Mouse (Mus musculus) spleen, adult 2 months (tissue): ENCODE measurements around the gene Gm5148. TPM values are rescaled to one million over a fixed set of nuclear protein-coding genes. Genes with fewer than 3 reads are reported as not detected.
A peak's percentile ranks its signal among the peaks of the same experiment; 100 is the strongest.

Source experiments
- DNase-seq, 2 experiments: peaks; one replicate each; pipeline versions ENCODE4 v3.0.0 to v3.0.0-alpha.2; 2012 to 2021; ENCODE audit warnings: low spot score in 2 of 2, low read depth in 1 of 2
- H3K27ac ChIP-seq: fragments of 200-500 bp; 2 replicates; pipeline ENCODE4 v1.5.1; 2012; ENCODE audit warnings: low read length, inconsistent platforms; ENCODE audit not compliant: insufficient read depth
- H3K27me3 ChIP-seq: fragments of 200-500 bp; 2 replicates; pipeline ENCODE4 v1.6.1; 2012; ENCODE audit warnings: mild to moderate bottlenecking, moderate library complexity, low read length, inconsistent platforms; ENCODE audit not compliant: control insufficient read depth, insufficient read depth
- H3K36me3 ChIP-seq: fragments of 200-500 bp; 2 replicates; pipeline ENCODE4 v1.6.1; 2012; ENCODE audit warnings: mild to moderate bottlenecking, low read length, inconsistent platforms; ENCODE audit not compliant: control insufficient read depth, insufficient read depth
- H3K4me1 ChIP-seq: fragments of 200-500 bp; 2 replicates; pipeline ENCODE4 v1.6.1; 2011; ENCODE audit warnings: inconsistent platforms; ENCODE audit not compliant: control insufficient read depth, insufficient read depth, insufficient read length
- H3K4me3 ChIP-seq: fragments of 200-500 bp; 2 replicates; pipeline ENCODE4 v1.5.1; 2011; ENCODE audit warnings: mild to moderate bottlenecking, inconsistent platforms; ENCODE audit not compliant: insufficient read depth, insufficient read length; ENCODE audit errors: extremely low read depth
- CTCF ChIP-seq: fragments of 200-500 bp; IDR thresholded peaks from 2 replicates; pipeline ENCODE4 v1.5.1; 2011; ENCODE audit warnings: mild to moderate bottlenecking, inconsistent platforms; ENCODE audit not compliant: insufficient read depth, insufficient read length, insufficient replicate concordance; ENCODE audit errors: extremely low read depth
- POLR2A ChIP-seq: fragments of 200-500 bp; IDR thresholded peaks from 2 replicates; pipeline ENCODE4 v1.6.1; 2011; ENCODE audit warnings: low read depth, low read length, inconsistent platforms
- WGBS: fragments of 180-500 bp; shearing (Covaris S2); methylation state at CpG from one replicate; pipeline ENCODE4 v1.1.7; 2018; 5-methylcytosine and 5-hydroxymethylcytosine counted together
- polyA plus RNA-seq: library from polyadenylated mRNA; depleted of rRNA; stranded (reverse); fragments of >200 nt; gene quantifications from 2 replicates; pipeline ENCODE4 v1.2.3, GENCODE M21; 2012

The Gm5148 gene
- polyA plus RNA-seq, 1 experiment = 0.62 TPM

GRCm38 (mm10) chr3:37762303-37762702 is 38.0 kb upstream of the Gm5148 start:
- H3K4me1 ChIP-seq = peaks cover 16% of the 10 kb centered on the region; the same call in 1 of the 2 replicates
- DNase-seq = no peak
- 51% methylated on average over 3 of the region's 3 CpGs for WGBS
- no peaks in the 10 kb centered on the region for H3K36me3 ChIP-seq
- no peak overlapping the region for H3K27ac ChIP-seq
- TF ChIP-seq POLR2A = no peak
- no peak for TF ChIP-seq CTCF
- H3K4me3 ChIP-seq = no peak overlapping the region
- no peaks in the 10 kb centered on the region for H3K27me3 ChIP-seq

- Histone ChIP-seq H3K27ac (no peak overlapping the region), H3K4me3 (no peak overlapping the region), H3K36me3 (no peaks in the 10 kb centered on the region), H3K27me3 (no peaks in the 10 kb centered on the region), H3K4me1 (peaks cover 16% of the 10 kb centered on the region; the same call in 1 of the 2 replicates)
- TF ChIP-seq CTCF (no peak), POLR2A (no peak)
- 91% methylated on average over 5 of the region's 5 CpGs for WGBS
- DNase-seq = no peak
Observed at GRCm38 (mm10) chr3:37761741-37762140, 37.5 kb upstream of the Gm5148 start.

GRCm38 (mm10) chr3:37760866-37761265 is 36.6 kb upstream of the Gm5148 start:
- H3K4me1 ChIP-seq = peaks cover 16% of the 10 kb centered on the region; the same call in 1 of the 2 replicates
- H3K27ac ChIP-seq = no peak overlapping the region

GRCm38 (mm10) chr3:37758611-37759322 is 34.5 kb upstream of the Gm5148 start:
- Histone ChIP-seq H3K27me3 (no peaks in the 10 kb centered on the region), H3K4me3 (no peak overlapping the region), H3K36me3 (no peaks in the 10 kb centered on the region), H3K27ac (peak overlapping the region; percentile 1; the same call in 1 of the 2 replicates), H3K4me1 (peaks cover 16% of the 10 kb centered on the region; the same call in 1 of the 2 replicates)
- WGBS = 47% methylated on average over 9 of the region's 9 CpGs
- TF ChIP-seq CTCF (no peak), POLR2A (no peak)
- DNase-seq = no peak

More at GRCm38 (mm10) chr3:37760866-37761265, 36.6 kb upstream of the Gm5148 start:
- WGBS = 15% methylated on average over 6 of the region's 6 CpGs
- no peak for TF ChIP-seq CTCF
- no peak for TF ChIP-seq POLR2A
- Histone ChIP-seq H3K27me3 (no peaks in the 10 kb centered on the region), H3K4me3 (no peak overlapping the region), H3K36me3 (no peaks in the 10 kb centered on the region)
- peak in 1 of 2 experiments; percentile 13 for DNase-seq

GRCm38 (mm10) chr3:37758124-37758523 is 33.8 kb upstream of the Gm5148 start:
- H3K4me1 ChIP-seq = peaks cover 16% of the 10 kb centered on the region; the same call in 1 of the 2 replicates
- no peaks in the 10 kb centered on the region for H3K36me3 ChIP-seq
- no peak overlapping the region for H3K4me3 ChIP-seq
- no peaks in the 10 kb centered on the region for H3K27me3 ChIP-seq
- TF ChIP-seq CTCF (no peak), POLR2A (no peak)
- WGBS = 11% methylated on average over 12 of the region's 12 CpGs
- H3K27ac ChIP-seq = peak overlapping the region; percentile 66; the same call in 1 of the 2 replicates
- peak in 1 of 2 experiments; percentile 67 for DNase-seq

GRCm38 (mm10) chr3:37757613-37758012 is 33.3 kb upstream of the Gm5148 start:
- WGBS = 46% methylated on average over 4 of the region's 4 CpGs
- no peak overlapping the region for H3K27ac ChIP-seq
- TF ChIP-seq POLR2A = no peak
- TF ChIP-seq CTCF = no peak
- H3K4me1 ChIP-seq = peaks cover 16% of the 10 kb centered on the region; the same call in 1 of the 2 replicates
- H3K27me3 ChIP-seq = no peaks in the 10 kb centered on the region
- no peak overlapping the region for H3K4me3 ChIP-seq
- DNase-seq = no peak
- H3K36me3 ChIP-seq = no peaks in the 10 kb centered on the region

GRCm38 (mm10) chr3:37756005-37756404 is 31.7 kb upstream of the Gm5148 start:
- Histone ChIP-seq H3K36me3 (no peaks in the 10 kb centered on the region), H3K4me1 (peaks cover 14% of the 10 kb centered on the region; the same call in 1 of the 2 replicates), H3K27ac (no peak overlapping the region), H3K4me3 (no peak overlapping the region), H3K27me3 (no peaks in the 10 kb centered on the region)
- DNase-seq = no peak
- no peak for TF ChIP-seq CTCF
- TF ChIP-seq POLR2A = no peak
- 86% methylated on average over 2 of the region's 2 CpGs for WGBS
